Mouse (Mus musculus): ENCODE measurements around the gene Kcnab1. TPM values are rescaled to one million over a fixed set of nuclear protein-coding genes. Genes with fewer than 3 reads are reported as not detected.

Gene Kcnab1
- polyA plus RNA-seq, 1 experiment from 2014 or later: 16.3 TPM

- Histone ChIP-seq H3K4me2 (no peak overlapping the region), H3K4me3 (replicated peaks) (no peak overlapping the region), H3K36me3 (no peaks in the 10 kb centered on the region), H3K27ac (replicated peaks) (no peak overlapping the region), H3K4me1 (no peaks in the 10 kb centered on the region), H3K9ac (replicated peaks) (no peak overlapping the region), H3K27me3 (replicated peaks) (no peaks in the 10 kb centered on the region), H3K9me3 (replicated peaks) (no peaks in the 10 kb centered on the region)
- WGBS: 89% methylated on average over 4 of the region's 4 CpGs
- ATAC-seq (ENCODE audit: low FRiP score): no peak
Observed at GRCm38 (mm10) chr3:65320990-65321389, 211.8 kb downstream of the Kcnab1 start.

GRCm38 (mm10) chr3:65321981-65322779 lies 213.0 kb downstream of the Kcnab1 start:
- peak; percentile 36; the same call in 1 of the 2 replicates for ATAC-seq (ENCODE audit: low FRiP score)
- no peak overlapping the region for H3K27ac ChIP-seq (replicated peaks)
- H3K4me2 ChIP-seq: no peak overlapping the region
- no peaks in the 10 kb centered on the region for H3K36me3 ChIP-seq
- no peaks in the 10 kb centered on the region for H3K9me3 ChIP-seq (replicated peaks)
- 72% methylated on average over 14 of the region's 14 CpGs for WGBS
- H3K4me3 ChIP-seq (replicated peaks): no peak overlapping the region
- no peaks in the 10 kb centered on the region for H3K4me1 ChIP-seq
- H3K9ac ChIP-seq (replicated peaks): no peak overlapping the region
- H3K27me3 ChIP-seq (replicated peaks): no peaks in the 10 kb centered on the region

- no peak overlapping the region for H3K9ac ChIP-seq (replicated peaks)
- no peaks in the 10 kb centered on the region for H3K36me3 ChIP-seq
- no peaks in the 10 kb centered on the region for H3K9me3 ChIP-seq (replicated peaks)
- no peaks in the 10 kb centered on the region for H3K4me1 ChIP-seq
- H3K4me2 ChIP-seq: no peak overlapping the region
- ATAC-seq (ENCODE audit: low FRiP score): no peak
- H3K27ac ChIP-seq (replicated peaks): no peak overlapping the region
- 58% methylated on average over 3 of the region's 3 CpGs for WGBS
- no peaks in the 10 kb centered on the region for H3K27me3 ChIP-seq (replicated peaks)
- H3K4me3 ChIP-seq (replicated peaks): no peak overlapping the region
Observed at GRCm38 (mm10) chr3:65325254-65325653, 216.1 kb downstream of the Kcnab1 start.

GRCm38 (mm10) chr3:65328814-65329213 lies 219.6 kb downstream of the Kcnab1 start:
- WGBS: 80% methylated on average over 4 of the region's 4 CpGs
- no peak for ATAC-seq (ENCODE audit: low FRiP score)
- no peaks in the 10 kb centered on the region for H3K27me3 ChIP-seq (replicated peaks)
- no peaks in the 10 kb centered on the region for H3K9me3 ChIP-seq (replicated peaks)
- H3K4me2 ChIP-seq: no peak overlapping the region
- no peak overlapping the region for H3K4me3 ChIP-seq (replicated peaks)
- no peaks in the 10 kb centered on the region for H3K36me3 ChIP-seq
- no peak overlapping the region for H3K9ac ChIP-seq (replicated peaks)
- no peaks in the 10 kb centered on the region for H3K4me1 ChIP-seq
- H3K27ac ChIP-seq (replicated peaks): no peak overlapping the region

- ATAC-seq (ENCODE audit: low FRiP score): no peak
- Histone ChIP-seq H3K36me3 (no peaks in the 10 kb centered on the region), H3K9me3 (replicated peaks) (no peaks in the 10 kb centered on the region), H3K4me1 (no peaks in the 10 kb centered on the region), H3K9ac (replicated peaks) (no peak overlapping the region), H3K4me2 (no peak overlapping the region), H3K27me3 (replicated peaks) (no peaks in the 10 kb centered on the region), H3K27ac (replicated peaks) (no peak overlapping the region), H3K4me3 (replicated peaks) (no peak overlapping the region)
- WGBS: 85% methylated on average over 10 of the region's 10 CpGs
Observed at GRCm38 (mm10) chr3:65337835-65338464, 228.8 kb downstream of the Kcnab1 start.

DNA sequence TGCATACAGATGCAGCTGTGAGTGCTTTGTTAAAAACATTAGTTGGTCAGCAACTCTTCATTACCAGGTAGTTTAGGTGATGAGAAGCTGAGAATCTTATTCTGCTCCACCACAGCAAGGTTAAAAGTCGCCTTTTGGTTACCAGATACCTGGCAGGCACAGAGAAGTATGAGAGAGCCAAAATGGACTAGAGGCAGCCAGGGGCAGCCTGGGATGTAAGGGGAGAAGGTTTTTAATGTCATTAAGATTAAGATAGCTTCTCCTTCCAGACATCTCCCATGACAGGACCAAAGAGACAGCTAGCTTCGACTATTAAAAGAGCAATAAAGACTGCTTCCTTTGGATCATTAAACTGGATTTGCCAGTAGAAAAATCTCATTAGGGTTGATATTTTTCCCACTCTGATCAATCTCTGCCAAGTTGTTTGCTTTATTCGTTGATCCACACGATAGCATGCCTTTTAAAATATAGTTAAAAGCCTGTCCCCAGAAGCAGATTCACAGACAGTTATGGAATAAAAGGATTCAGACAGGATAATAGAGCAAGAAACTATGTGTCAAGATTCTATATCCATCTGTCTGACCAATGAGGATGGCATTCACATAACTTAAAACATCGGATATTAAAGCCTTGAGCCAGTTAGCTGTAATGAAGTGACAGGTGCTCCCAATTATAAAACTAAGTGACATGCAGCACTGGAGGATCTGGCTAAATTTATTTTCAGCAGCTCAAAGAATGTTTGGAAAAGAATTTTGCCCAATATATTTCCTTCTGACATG lies 231.2 kb downstream of the Kcnab1 start:
- H3K27ac ChIP-seq (replicated peaks): no peak overlapping the region
- H3K9me3 ChIP-seq (replicated peaks): no peaks in the 10 kb centered on the region
- ATAC-seq (ENCODE audit: low FRiP score): no peak
- no peaks in the 10 kb centered on the region for H3K36me3 ChIP-seq
- H3K4me3 ChIP-seq (replicated peaks): no peak overlapping the region
- H3K4me2 ChIP-seq: no peak overlapping the region
- no peak overlapping the region for H3K9ac ChIP-seq (replicated peaks)
- no peaks in the 10 kb centered on the region for H3K27me3 ChIP-seq (replicated peaks)
- no peaks in the 10 kb centered on the region for H3K4me1 ChIP-seq
- WGBS: 60% methylated on average over 5 of the region's 5 CpGs

DNA sequence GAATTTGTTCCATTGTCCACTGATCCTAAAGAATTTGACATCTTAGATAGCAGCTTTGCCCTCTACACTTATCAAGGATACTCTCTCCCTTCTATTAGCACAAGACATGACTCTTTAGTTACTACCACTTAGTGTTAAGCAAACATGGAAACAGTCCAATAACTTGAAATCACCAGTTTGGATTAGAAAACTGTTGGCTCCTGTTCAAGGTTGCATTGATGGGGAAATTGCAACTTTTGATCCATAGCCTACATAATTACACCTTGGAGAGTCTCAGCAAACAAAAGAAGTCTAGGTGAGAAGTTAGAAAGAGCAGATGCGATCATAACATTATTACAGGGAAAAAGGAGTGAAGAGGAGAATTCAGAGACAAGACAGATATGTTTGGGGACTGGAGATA lies 237.0 kb downstream of the Kcnab1 start:
- Histone ChIP-seq H3K9ac (replicated peaks) (no peak overlapping the region), H3K4me3 (replicated peaks) (no peak overlapping the region), H3K27ac (replicated peaks) (no peak overlapping the region), H3K4me1 (no peaks in the 10 kb centered on the region), H3K27me3 (replicated peaks) (no peaks in the 10 kb centered on the region), H3K9me3 (replicated peaks) (no peaks in the 10 kb centered on the region), H3K4me2 (no peak overlapping the region), H3K36me3 (no peaks in the 10 kb centered on the region)
- ATAC-seq (ENCODE audit: low FRiP score): no peak
- WGBS: 94% methylated on average over 1 of the region's 1 CpGs

DNA sequence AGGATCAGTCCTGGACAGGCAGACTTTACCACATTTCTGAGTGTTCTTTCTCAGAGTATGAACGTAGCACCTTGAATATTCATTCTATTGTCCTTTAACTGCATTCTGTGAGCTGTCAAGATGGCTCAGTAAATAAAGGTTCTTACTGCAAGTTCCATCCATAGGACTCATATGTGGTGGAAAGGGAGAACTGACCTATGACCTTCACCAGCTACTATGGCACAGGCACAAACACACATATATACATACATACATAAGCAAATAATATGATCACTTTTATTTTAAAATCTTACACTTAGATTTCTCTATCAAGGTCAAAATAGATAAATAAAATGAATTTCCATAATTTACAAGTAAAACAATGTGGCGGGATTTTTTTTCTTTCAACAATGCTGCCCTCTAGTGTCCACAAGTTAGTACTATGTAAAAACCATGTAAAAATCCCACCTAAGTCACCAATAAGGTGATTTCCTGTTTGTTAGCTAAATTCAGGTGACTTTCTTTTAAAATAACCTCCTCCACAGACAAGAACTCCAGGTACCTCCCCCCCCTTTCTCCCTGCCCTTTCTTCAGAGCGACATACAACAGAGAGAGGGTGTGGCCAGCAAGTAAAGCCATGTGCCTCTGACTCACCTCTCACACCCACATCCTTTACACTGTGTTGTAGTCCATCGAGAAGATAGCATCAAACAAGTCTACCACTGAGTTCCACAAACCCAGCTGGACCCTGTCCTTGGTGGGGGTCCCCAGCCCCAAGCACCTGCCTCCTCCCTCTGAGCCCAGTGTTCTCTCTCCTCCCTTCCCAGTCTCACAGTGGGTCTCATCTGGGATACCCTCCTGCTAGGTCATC lies 243.3 kb downstream of the Kcnab1 start:
- WGBS: 50% methylated on average over 4 of the region's 4 CpGs
- Histone ChIP-seq H3K27ac (replicated peaks) (no peak overlapping the region), H3K36me3 (no peaks in the 10 kb centered on the region), H3K4me2 (no peak overlapping the region), H3K9ac (replicated peaks) (no peak overlapping the region), H3K4me3 (replicated peaks) (no peak overlapping the region), H3K27me3 (replicated peaks) (no peaks in the 10 kb centered on the region), H3K4me1 (no peaks in the 10 kb centered on the region), H3K9me3 (replicated peaks) (no peaks in the 10 kb centered on the region)
- peak; percentile 39; the same call in 1 of the 2 replicates for ATAC-seq (ENCODE audit: low FRiP score)

DNA sequence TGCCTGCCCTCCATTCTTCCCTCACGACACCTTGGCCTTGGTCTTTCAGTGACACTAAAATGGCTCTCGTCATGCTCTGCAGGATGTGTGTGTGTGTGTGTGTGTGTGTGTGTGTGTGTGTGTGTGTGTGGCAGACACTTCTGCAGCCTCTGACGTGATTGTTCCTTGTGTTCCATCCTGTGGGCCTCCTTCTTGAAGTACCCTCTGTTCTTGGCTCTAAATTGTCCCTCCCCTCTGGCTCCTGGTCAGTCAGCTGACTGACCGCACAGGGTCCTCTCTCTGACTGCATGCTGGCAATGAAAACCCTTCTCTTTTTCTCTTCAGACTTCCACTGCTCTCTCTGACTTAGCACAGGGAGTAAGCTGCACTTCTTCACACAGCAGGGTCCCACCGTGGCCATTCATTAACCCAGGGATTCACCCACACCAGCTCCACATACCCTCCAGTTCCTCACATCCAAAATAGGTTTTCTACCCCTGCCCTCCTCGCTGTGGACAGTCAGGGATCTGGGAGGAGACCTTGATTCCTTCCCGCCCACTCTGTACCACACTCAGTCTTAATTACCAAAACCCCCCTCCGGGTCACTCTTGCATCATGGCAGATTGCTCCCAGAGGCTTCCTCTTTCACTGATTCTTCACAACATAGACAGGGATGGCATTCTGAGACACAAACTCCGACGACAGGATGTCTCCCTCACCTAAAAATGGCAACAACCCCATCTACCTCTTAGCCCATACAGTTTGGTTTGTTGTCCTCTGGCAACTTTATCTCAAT lies 244.3 kb downstream of the Kcnab1 start:
- no peaks in the 10 kb centered on the region for H3K9me3 ChIP-seq (replicated peaks)
- no peak overlapping the region for H3K9ac ChIP-seq (replicated peaks)
- H3K36me3 ChIP-seq: no peaks in the 10 kb centered on the region
- H3K27me3 ChIP-seq (replicated peaks): no peaks in the 10 kb centered on the region
- H3K4me3 ChIP-seq (replicated peaks): no peak overlapping the region
- WGBS: 69% methylated on average over 10 of the region's 10 CpGs
- no peaks in the 10 kb centered on the region for H3K4me1 ChIP-seq
- H3K27ac ChIP-seq (replicated peaks): no peak overlapping the region
- H3K4me2 ChIP-seq: no peak overlapping the region
- no peak for ATAC-seq (ENCODE audit: low FRiP score)

DNA sequence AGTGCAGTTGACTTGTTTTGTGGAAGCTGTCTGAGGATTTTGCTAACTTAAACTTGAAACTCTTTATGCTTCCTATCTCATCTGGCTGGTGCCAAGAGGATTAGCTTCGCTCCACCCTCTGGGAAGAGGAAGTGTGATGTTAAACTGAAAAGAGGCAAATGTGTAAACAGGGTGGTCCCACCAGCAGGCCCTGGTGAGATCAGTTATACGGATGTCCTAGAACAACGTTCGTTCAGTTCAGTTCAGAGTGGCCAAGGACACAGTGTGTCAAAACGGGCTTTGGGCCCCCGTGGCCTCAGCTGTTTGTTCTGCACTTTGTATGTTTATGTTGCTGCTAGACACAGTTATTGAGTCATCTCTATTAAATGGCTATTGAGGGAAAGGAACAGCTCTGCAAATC lies 246.3 kb downstream of the Kcnab1 start:
- H3K9me3 ChIP-seq (replicated peaks): no peaks in the 10 kb centered on the region
- H3K36me3 ChIP-seq: no peaks in the 10 kb centered on the region
- ATAC-seq (ENCODE audit: low FRiP score): no peak
- no peak overlapping the region for H3K4me2 ChIP-seq
- 83% methylated on average over 6 of the region's 6 CpGs for WGBS
- H3K4me3 ChIP-seq (replicated peaks): no peak overlapping the region
- no peaks in the 10 kb centered on the region for H3K27me3 ChIP-seq (replicated peaks)
- H3K27ac ChIP-seq (replicated peaks): no peak overlapping the region
- H3K4me1 ChIP-seq: no peaks in the 10 kb centered on the region
- no peak overlapping the region for H3K9ac ChIP-seq (replicated peaks)

All from neural tube, embryonic 15.5 days (tissue).